ENCODE assay signal across 22 mouse cellular contexts in genomic region chr4:14187797-14188196, GRCm38 (mm10).
"Had no signal": no experiment of that assay in that cellular context is flagged by ENCODE, and none has a peak within 500 bp of the region (broad histone marks: within the 10 kb centered on the region; RNA-seq: fewer than 3 reads in every experiment).

No protein-coding gene starts in this region.

- H3K27me3 ChIP-seq: limb, embryonic 12.5 days; limb, embryonic 15.5 days; midbrain, embryonic 12.5 days; midbrain, embryonic 15.5 days; neural tube, embryonic 12.5 days; neural tube, embryonic 15.5 days; stomach, embryonic 15.5 days had no signal

- H3K27ac ChIP-seq: left cerebral cortex, adult 2 months; limb, embryonic 12.5 days; limb, embryonic 15.5 days; liver, embryonic 14.5 days; macrophage; midbrain, embryonic 12.5 days; midbrain, embryonic 15.5 days; neural tube, embryonic 12.5 days; neural tube, embryonic 15.5 days; stomach, embryonic 15.5 days had no signal

- H3K4me2 ChIP-seq: limb, embryonic 12.5 days; limb, embryonic 15.5 days; liver, embryonic 11.5 days; lung, embryonic 14.5 days; midbrain, embryonic 12.5 days; midbrain, embryonic 15.5 days; neural tube, embryonic 12.5 days; neural tube, embryonic 15.5 days; stomach, embryonic 15.5 days had no signal

- H3K9ac ChIP-seq: limb, embryonic 12.5 days; limb, embryonic 15.5 days; liver, embryonic 14.5 days; liver, postnatal 0 days; lung, embryonic 14.5 days; midbrain, embryonic 12.5 days; midbrain, embryonic 15.5 days; neural tube, embryonic 12.5 days; neural tube, embryonic 15.5 days; stomach, embryonic 15.5 days had no signal

- H3K9me3 ChIP-seq: limb, embryonic 12.5 days; limb, embryonic 15.5 days; midbrain, embryonic 12.5 days; midbrain, embryonic 15.5 days; neural tube, embryonic 12.5 days; neural tube, embryonic 15.5 days; stomach, embryonic 15.5 days had no signal

- H3K36me3 ChIP-seq: limb, embryonic 12.5 days; limb, embryonic 15.5 days; midbrain, embryonic 12.5 days; midbrain, embryonic 15.5 days; neural tube, embryonic 12.5 days; neural tube, embryonic 15.5 days; stomach, embryonic 15.5 days had no signal

- DNase-seq: kidney, postnatal 14 days; layer of hippocampus, postnatal 36 days; left cerebral cortex, postnatal 4 days; liver, postnatal 0 days; lung, embryonic 14.5 days; right cerebral cortex, adult 18-20 months; right cerebral cortex, postnatal 14 days; right cerebral cortex, postnatal 4 days; thymus, postnatal 36 days had no signal

- H3K4me3 ChIP-seq: left cerebral cortex, adult 2 months; limb, embryonic 12.5 days; limb, embryonic 15.5 days; midbrain, embryonic 12.5 days; midbrain, embryonic 15.5 days; neural tube, embryonic 12.5 days; neural tube, embryonic 15.5 days; stomach, embryonic 15.5 days had no signal

- ATAC-seq: intestine, postnatal 0 days; liver, postnatal 0 days; lung, postnatal 0 days; midbrain, embryonic 15.5 days had no signal

- H3K4me1 ChIP-seq: limb, embryonic 12.5 days; limb, embryonic 15.5 days; midbrain, embryonic 12.5 days; midbrain, embryonic 15.5 days; neural tube, embryonic 12.5 days; neural tube, embryonic 15.5 days; stomach, embryonic 15.5 days had no signal
